Mouse (Mus musculus) embryonic fibroblast, embryonic 13.5 days (primary cell): ENCODE data around the gene Stum. TPM values are rescaled to one million over a fixed set of nuclear protein-coding genes. Genes with fewer than 3 reads are reported as not detected.
A peak's percentile ranks its signal among the peaks of the same experiment; 100 is the strongest.

ENCODE experiments used
- H3K27ac ChIP-seq: 2 replicates; pipeline ENCODE4 v1.5.1; 2012; ENCODE audit warnings: low read length, control low read depth, inconsistent platforms; ENCODE audit not compliant: insufficient read depth
- H3K4me1 ChIP-seq: 2 replicates; pipeline ENCODE4 v1.6.1; 2011; ENCODE audit warnings: low read length; ENCODE audit not compliant: control insufficient read depth, insufficient read depth
- H3K4me3 ChIP-seq: 2 replicates; pipeline ENCODE4 v1.5.1; 2011; ENCODE audit warnings: mild to moderate bottlenecking, control low read depth, low read length; ENCODE audit not compliant: insufficient read depth
- CTCF ChIP-seq: IDR thresholded peaks from 2 replicates; pipeline ENCODE4 v1.5.1; 2011; ENCODE audit warnings: mild to moderate bottlenecking, control low read depth, low read length, moderate library complexity, borderline replicate concordance; ENCODE audit not compliant: insufficient read depth
- POLR2A ChIP-seq: IDR thresholded peaks from 2 replicates; pipeline ENCODE4 v1.6.1; 2011; ENCODE audit warnings: low read depth, mild to moderate bottlenecking, control low read depth, low read length, moderate library complexity
- polyA plus RNA-seq: library from polyadenylated mRNA; stranded (reverse); fragments of >200 nt; gene quantifications from 2 replicates; pipeline ENCODE4 v1.2.4, GENCODE M21; 2011; ENCODE audit warnings: low read depth; ENCODE audit not compliant: missing spikeins, insufficient read length

Stum gene
- polyA plus RNA-seq, 1 experiment: not detected

DNA sequence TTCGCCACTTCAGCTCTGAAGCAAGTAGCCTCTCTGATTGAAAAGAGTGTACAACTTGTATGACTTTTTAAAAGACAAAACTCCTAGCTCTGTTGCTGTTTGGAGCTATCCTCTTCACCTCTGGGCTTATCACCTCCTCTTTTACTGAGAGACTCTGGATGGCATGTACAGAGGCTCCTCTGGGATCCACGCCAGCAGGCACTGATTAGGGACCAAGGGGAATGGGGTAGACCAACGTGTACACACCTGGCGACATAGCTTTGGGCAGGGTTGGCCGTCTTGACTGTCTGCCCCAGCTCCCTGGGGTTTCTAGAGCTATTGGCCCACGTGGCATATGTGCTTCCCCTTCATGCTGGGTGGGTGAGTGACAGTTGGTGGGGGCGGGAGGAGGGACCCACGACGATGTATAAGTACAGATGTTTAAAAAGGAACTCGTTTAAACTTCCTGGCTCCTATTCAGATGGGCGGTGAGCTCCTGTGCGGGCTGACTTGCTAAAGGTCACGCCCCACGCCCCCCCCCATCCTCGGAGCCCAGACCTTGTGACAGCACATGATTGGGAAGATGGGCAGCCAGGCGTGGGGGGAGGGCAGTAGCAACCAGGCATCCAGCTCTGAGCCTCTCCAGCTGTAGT, 60.2 kb downstream of the Stum start:
- TF ChIP-seq POLR2A: no peak
- no peak for TF ChIP-seq CTCF
- peaks cover 4% of the 10 kb centered on the region; the same call in 1 of the 2 replicates for H3K4me1 ChIP-seq
- H3K4me3 ChIP-seq: no peak overlapping the region
- no peak overlapping the region; the same call in 1 of the 2 replicates for H3K27ac ChIP-seq

- no peak overlapping the region; the same call in 1 of the 2 replicates for H3K27ac ChIP-seq
- no peak overlapping the region for H3K4me3 ChIP-seq
- H3K4me1 ChIP-seq: no peaks in the 10 kb centered on the region
- TF ChIP-seq CTCF: peak; percentile 81
- TF ChIP-seq POLR2A: no peak
These were observed 61.1 kb downstream of the Stum start for GRCm38 (mm10) chr1:180422076-180422828.

GRCm38 (mm10) chr1:180421165-180421909, 62.0 kb downstream of the Stum start:
- TF ChIP-seq POLR2A (no peak), CTCF (no peak)
- Histone ChIP-seq H3K4me1 (no peaks in the 10 kb centered on the region), H3K4me3 (no peak overlapping the region), H3K27ac (no peak overlapping the region)

DNA sequence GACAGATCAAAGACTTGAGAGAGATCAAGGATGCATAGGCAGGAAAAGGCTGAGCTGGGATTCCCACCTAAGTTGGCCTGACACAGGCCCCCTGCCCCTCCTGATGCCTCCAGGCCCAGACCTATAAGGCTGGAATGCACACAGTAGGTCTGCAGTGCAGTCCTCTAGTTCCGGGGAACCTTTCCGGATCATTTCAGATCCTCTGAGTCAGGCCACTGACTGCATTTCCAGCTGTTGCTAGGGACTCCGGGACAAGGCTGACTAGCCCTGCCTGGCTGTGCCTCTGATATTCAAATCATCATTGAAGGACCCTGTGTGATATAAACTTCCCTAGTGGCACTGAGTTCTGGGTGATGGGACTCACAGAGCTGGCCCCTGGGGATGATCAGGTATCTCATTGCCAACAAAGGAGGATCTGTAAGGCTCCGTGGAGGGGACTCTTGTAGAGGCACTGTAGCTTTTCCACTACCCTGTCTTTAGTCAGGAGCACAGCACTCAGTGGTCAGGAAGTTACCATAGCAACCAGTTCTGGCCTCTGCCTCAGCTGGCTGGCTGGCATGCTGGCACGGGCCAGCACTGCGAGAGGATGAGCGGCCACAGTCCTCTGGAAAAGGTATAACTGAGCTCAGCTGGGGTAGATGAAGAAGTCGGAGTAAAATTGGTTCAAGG, 62.7 kb downstream of the Stum start:
- no peak overlapping the region for H3K27ac ChIP-seq
- H3K4me3 ChIP-seq: no peak overlapping the region
- H3K4me1 ChIP-seq: no peaks in the 10 kb centered on the region
- TF ChIP-seq POLR2A: no peak
- no peak for TF ChIP-seq CTCF

- TF ChIP-seq POLR2A (no peak), CTCF (no peak)
These were observed 64.2 kb downstream of the Stum start for GRCm38 (mm10) chr1:180419059-180419458.

DNA sequence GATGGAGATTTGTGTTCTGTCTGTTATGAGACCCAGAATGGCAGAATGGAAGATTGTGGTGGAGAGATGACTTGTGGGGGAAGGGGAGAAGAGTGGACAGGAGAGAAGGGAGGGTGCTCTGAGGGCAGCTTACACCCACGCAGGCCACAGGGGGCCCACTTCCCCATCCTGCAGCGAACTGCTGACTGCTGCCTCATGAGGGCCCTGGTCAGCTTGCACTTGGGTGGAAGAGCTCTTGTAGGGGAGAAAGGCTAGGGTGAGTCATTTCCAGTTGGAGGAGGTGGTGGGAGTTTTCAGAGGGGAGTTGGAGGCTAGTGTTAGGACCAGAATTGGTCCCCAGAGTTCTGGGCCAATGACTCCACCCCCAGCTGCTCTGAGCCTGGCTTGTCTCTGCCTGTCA, 66.2 kb downstream of the Stum start:
- Histone ChIP-seq H3K27ac (no peak overlapping the region), H3K4me3 (no peak overlapping the region), H3K4me1 (no peaks in the 10 kb centered on the region)
- TF ChIP-seq CTCF (no peak), POLR2A (no peak)

More at GRCm38 (mm10) chr1:180419059-180419458, 64.2 kb downstream of the Stum start:
- Histone ChIP-seq H3K27ac (no peak overlapping the region), H3K4me1 (no peaks in the 10 kb centered on the region), H3K4me3 (no peak overlapping the region)

GRCm38 (mm10) chr1:180415836-180416235, 67.5 kb downstream of the Stum start:
- no peak for TF ChIP-seq POLR2A
- no peak for TF ChIP-seq CTCF
- Histone ChIP-seq H3K27ac (no peak overlapping the region), H3K4me1 (no peaks in the 10 kb centered on the region), H3K4me3 (no peak overlapping the region)

GRCm38 (mm10) chr1:180415064-180415463, 68.2 kb downstream of the Stum start:
- no peak overlapping the region for H3K4me3 ChIP-seq
- TF ChIP-seq POLR2A: no peak
- TF ChIP-seq CTCF: no peak
- H3K27ac ChIP-seq: no peak overlapping the region
- peaks cover 4% of the 10 kb centered on the region; the same call in 1 of the 2 replicates for H3K4me1 ChIP-seq

- TF ChIP-seq CTCF (no peak), POLR2A (no peak)
- H3K4me3 ChIP-seq: no peak overlapping the region
- peaks cover 4% of the 10 kb centered on the region; the same call in 1 of the 2 replicates for H3K4me1 ChIP-seq
- no peak overlapping the region for H3K27ac ChIP-seq
These were observed 73.0 kb downstream of the Stum start for GRCm38 (mm10) chr1:180410306-180410705.

DNA sequence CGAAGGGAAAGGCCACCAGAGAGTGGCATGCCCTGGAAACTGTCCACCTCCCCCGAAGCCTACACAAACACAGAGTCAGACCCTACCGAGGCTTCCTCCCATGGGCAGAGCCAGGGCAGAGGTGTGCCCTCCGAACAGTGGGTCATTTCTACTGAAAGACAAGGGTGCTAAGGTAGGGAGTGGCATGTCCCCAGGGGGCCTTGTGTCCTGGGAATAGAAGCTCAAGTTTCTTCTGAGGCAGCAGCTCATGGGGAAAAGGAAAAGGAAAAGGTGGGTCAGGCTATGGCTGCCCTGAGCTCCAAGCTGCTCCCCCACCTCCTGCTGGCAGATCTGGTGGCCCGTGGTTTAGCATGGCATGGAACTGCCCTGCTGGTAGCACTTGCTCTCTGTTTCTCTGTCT, 73.5 kb downstream of the Stum start:
- TF ChIP-seq POLR2A: no peak
- no peak for TF ChIP-seq CTCF
- no peak overlapping the region for H3K27ac ChIP-seq
- peaks cover 4% of the 10 kb centered on the region; the same call in 1 of the 2 replicates for H3K4me1 ChIP-seq
- no peak overlapping the region for H3K4me3 ChIP-seq
